Mouse (Mus musculus) C2C12 (cell line): ENCODE measurements at regions not wholly inside any gene's neighbourhood (a gene's known extent, or its start where the extent isn't known, plus 50 kb on each side); places are given as distances from the start of the nearest gene placed in this dataset.

Source experiments
- CTCF ChIP-seq: IDR thresholded peaks from one replicate; pipeline ENCODE4 v1.5.1; 2011; ENCODE audit not compliant: control insufficient read depth, insufficient read depth, insufficient read length
- MAX ChIP-seq: IDR thresholded peaks from one replicate; pipeline ENCODE4 v1.6.1; 2011; ENCODE audit warnings: mild to moderate bottlenecking, control low read depth

DNA sequence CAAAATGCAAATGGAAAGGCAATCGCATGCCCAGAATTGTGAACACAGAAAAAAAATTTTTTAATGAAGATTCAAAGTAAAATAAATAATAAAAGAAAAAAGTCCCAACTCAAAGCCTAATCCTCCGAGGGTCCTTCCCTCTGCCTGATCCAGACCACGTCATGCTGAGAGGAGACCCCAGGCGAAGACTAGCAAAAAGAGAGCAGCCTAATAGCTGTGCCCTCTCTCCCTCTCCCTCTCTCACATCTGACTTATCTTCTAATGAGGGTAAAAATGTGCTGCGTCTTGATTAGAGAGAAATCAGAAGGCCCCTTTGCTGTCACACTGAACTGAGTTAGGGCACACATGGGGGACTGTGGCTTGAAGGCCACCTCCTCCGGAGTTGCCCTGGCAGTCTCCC lies 163.1 kb upstream of the Nectin1 start:
- TF ChIP-seq CTCF = no peak
- no peak for TF ChIP-seq MAX
